Mouse (Mus musculus) lung, postnatal 0 days (tissue): ENCODE measurements around the gene Osbpl3. TPM values are rescaled to one million over a fixed set of nuclear protein-coding genes. Genes with fewer than 3 reads are reported as not detected.

Experiments used
- ATAC-seq: fragments of 200-750 bp; cut with Nextera tagmentation; 2 replicates; pipeline ENCODE4 v1.8.0; 2017; ENCODE audit warnings: moderate library complexity
- DNase-seq: peaks from one replicate; pipeline ENCODE4 v3.0.0-alpha.2; 2016; ENCODE audit warnings: low spot score
- H3K27ac ChIP-seq: fragments of 300-500 bp; sonication (generic); 2 replicates; pipeline ENCODE4 v1.5.1; 2014; ENCODE audit warnings: antibody characterized with exemption, mild to moderate bottlenecking, low read length, mixed read lengths
- H3K27me3 ChIP-seq: fragments of 300-500 bp; sonication (generic); replicated peaks from 2 replicates; pipeline ENCODE4 v1.6.1; 2014; ENCODE audit warnings: low read length, mixed read lengths; ENCODE audit not compliant: insufficient read depth
- H3K36me3 ChIP-seq: fragments of 300-500 bp; sonication (generic); 2 replicates; pipeline ENCODE4 v1.6.1; 2014; ENCODE audit warnings: low read length, mixed read lengths; ENCODE audit not compliant: insufficient read depth
- H3K4me1 ChIP-seq: fragments of 300-500 bp; sonication (generic); 2 replicates; pipeline ENCODE4 v1.6.1; 2014; ENCODE audit warnings: antibody characterized with exemption, low read depth, low read length, mixed read lengths; ENCODE audit not compliant: insufficient read depth
- H3K4me2 ChIP-seq: fragments of 300-500 bp; sonication (generic); replicated peaks from 2 replicates; pipeline ENCODE4 v1.6.1; 2014; ENCODE audit warnings: low read depth, mild to moderate bottlenecking, low read length, moderate library complexity, mixed read lengths
- H3K4me3 ChIP-seq: fragments of 300-500 bp; sonication (generic); 2 replicates; pipeline ENCODE4 v1.5.1; 2014; ENCODE audit warnings: low read depth, low read length
- H3K9ac ChIP-seq: fragments of 300-500 bp; sonication (generic); replicated peaks from 2 replicates; pipeline ENCODE4 v1.6.1; 2014; ENCODE audit warnings: low read depth, mild to moderate bottlenecking
- H3K9me3 ChIP-seq: fragments of 300-500 bp; sonication (generic); 2 replicates; pipeline ENCODE4 v1.6.1; 2016; ENCODE audit warnings: low read length, mixed read lengths
- CTCF ChIP-seq: IDR thresholded peaks from 2 replicates; pipeline ENCODE4 v1.5.1; 2016; ENCODE audit warnings: antibody characterized with exemption, mild to moderate bottlenecking
- EP300 ChIP-seq: IDR thresholded peaks from 2 replicates; pipeline ENCODE4 v1.6.1; 2016; ENCODE audit warnings: antibody characterized with exemption, mild to moderate bottlenecking, control low read depth
- WGBS: fragments of 180-500 bp; shearing (Covaris S2); extraction: QIAGEN DNeasy Blood & Tissue Kit; methylation state at CpG from one replicate; pipeline ENCODE4 v1.1.7; 2014; 5-methylcytosine and 5-hydroxymethylcytosine counted together
- polyA plus RNA-seq: library from polyadenylated mRNA; unstranded; fragments of >200 nt; fragmentation: Nextera tagmentation; extraction: Ambion mirVana; gene quantifications from 2 replicates; pipeline ENCODE4 v1.2.1, GENCODE M21; 2015

The Osbpl3 gene
- polyA plus RNA-seq, 1 experiment from 2014 or later = 4.7 TPM

DNA sequence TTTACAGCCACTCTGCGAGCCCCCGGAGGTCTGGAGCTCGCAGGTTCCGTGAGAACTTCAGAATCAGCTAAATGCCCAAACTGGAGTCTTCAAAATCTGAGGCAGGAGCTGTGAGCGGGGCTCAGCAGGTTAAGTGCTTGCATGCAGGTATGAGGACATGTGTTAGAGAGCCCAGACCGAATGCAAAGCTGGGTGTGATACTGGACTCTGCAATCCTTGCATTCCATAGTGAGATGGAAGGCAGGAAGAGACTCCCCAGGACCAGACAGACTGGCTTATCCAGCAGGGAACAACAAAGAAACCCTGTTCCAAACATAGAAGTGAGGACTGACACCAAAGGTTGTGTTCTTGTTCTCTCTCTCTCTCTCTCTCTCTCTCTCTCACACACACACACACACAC, 118.6 kb downstream of the Osbpl3 start:
- Histone ChIP-seq H3K4me1 (no peaks in the 10 kb centered on the region), H3K36me3 (no peaks in the 10 kb centered on the region), H3K27me3 (no peaks in the 10 kb centered on the region), H3K27ac (no peak overlapping the region), H3K4me2 (no peak overlapping the region), H3K9ac (no peak overlapping the region), H3K4me3 (no peak overlapping the region), H3K9me3 (no peaks in the 10 kb centered on the region)
- ATAC-seq = peak; percentile 76
- TF ChIP-seq CTCF = no peak
- no peak for TF ChIP-seq EP300
- peak; percentile 36 for DNase-seq
- WGBS = 53% methylated on average over 6 of the region's 6 CpGs

DNA sequence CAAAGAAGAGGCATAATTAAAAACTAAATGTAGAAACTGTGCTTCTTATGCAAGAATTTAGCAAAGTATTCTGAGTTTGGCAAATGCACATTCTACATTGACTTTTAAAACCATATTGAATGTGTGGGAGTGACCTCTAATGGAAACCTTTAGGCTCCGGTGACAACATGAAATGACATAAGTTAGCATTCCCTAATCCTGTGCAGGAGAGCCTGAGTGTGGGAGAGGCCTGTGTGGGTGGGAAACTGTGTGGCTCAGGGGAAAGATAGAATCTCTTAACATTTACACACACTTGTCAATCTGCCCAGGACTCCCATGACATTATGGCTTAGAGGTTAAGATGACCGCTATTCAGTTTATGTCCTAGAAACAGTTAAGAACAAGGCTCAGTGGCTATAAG, 119.6 kb downstream of the Osbpl3 start:
- Histone ChIP-seq H3K4me3 (no peak overlapping the region), H3K9ac (no peak overlapping the region), H3K4me2 (no peak overlapping the region), H3K9me3 (no peaks in the 10 kb centered on the region), H3K27me3 (no peaks in the 10 kb centered on the region), H3K27ac (no peak overlapping the region), H3K36me3 (no peaks in the 10 kb centered on the region), H3K4me1 (no peaks in the 10 kb centered on the region)
- TF ChIP-seq CTCF = no peak
- no peak for TF ChIP-seq EP300
- ATAC-seq = no peak
- 86% methylated on average over 2 of the region's 2 CpGs for WGBS
- no peak for DNase-seq

- WGBS = 72% methylated on average over 15 of the region's 15 CpGs
- Histone ChIP-seq H3K27ac (no peak overlapping the region), H3K36me3 (no peaks in the 10 kb centered on the region), H3K4me3 (no peak overlapping the region), H3K9me3 (no peaks in the 10 kb centered on the region), H3K27me3 (no peaks in the 10 kb centered on the region), H3K4me1 (no peaks in the 10 kb centered on the region), H3K4me2 (no peak overlapping the region), H3K9ac (no peak overlapping the region)
- ATAC-seq (no peak), DNase-seq (no peak)
- TF ChIP-seq CTCF (no peak), EP300 (no peak)
Observed at GRCm38 (mm10) chr6:50334846-50335821, 120.9 kb downstream of the Osbpl3 start.

DNA sequence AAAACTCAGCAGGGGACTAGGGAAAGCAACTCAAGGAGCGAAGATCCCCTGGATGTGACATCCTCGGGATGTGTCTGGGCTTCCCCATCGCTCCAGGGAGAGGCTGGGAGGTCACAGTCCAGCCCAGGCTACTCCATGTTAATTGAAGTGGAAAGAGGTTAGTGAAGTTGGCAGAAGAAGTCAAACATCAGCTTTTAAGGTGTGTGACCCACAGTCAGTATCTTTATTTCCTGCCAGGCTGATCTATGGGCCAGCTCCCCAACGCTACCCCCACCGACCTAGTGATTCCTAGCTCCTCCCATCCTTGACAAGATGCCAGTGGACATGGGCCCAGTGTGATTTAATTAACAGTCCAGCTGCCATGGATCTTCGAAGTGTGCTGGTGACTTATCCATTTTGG, 122.7 kb downstream of the Osbpl3 start:
- no peak for DNase-seq
- Histone ChIP-seq H3K36me3 (no peaks in the 10 kb centered on the region), H3K27me3 (no peaks in the 10 kb centered on the region), H3K4me1 (no peaks in the 10 kb centered on the region; the same call in 1 of the 2 replicates), H3K9ac (no peak overlapping the region), H3K4me3 (no peak overlapping the region), H3K27ac (no peak overlapping the region), H3K4me2 (no peak overlapping the region), H3K9me3 (no peaks in the 10 kb centered on the region)
- TF ChIP-seq EP300 (no peak), CTCF (no peak)
- no peak for ATAC-seq
- 68% methylated on average over 6 of the region's 6 CpGs for WGBS

DNA sequence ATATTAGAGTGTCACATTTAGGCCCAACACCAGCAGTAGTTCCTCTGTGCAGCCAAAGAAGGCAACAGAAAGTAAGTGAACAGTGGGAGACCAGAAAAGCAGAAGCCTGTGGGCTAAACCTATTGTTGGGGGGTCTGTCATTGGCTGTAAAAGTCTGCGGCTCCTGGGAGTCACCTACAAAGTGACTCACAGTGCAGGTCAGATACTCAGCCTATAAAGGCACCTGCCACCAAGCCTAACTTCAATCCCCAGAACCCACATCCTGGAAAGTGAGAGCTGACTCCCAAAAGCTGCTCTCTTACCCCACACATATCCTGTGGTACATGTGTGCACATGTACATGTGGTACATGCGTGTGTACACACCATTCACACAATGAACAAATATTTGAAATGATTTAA, 124.5 kb downstream of the Osbpl3 start:
- Histone ChIP-seq H3K9me3 (no peaks in the 10 kb centered on the region), H3K4me1 (no peaks in the 10 kb centered on the region; the same call in 1 of the 2 replicates), H3K27ac (no peak overlapping the region), H3K36me3 (no peaks in the 10 kb centered on the region), H3K4me3 (no peak overlapping the region), H3K4me2 (no peak overlapping the region), H3K27me3 (no peaks in the 10 kb centered on the region), H3K9ac (no peak overlapping the region)
- DNase-seq (no peak), ATAC-seq (no peak)
- whole genome bisulfite sequencing = 88% methylated on average over 2 of the region's 2 CpGs
- TF ChIP-seq EP300 = no peak
- TF ChIP-seq CTCF = no peak

GRCm38 (mm10) chr6:50329380-50329779, 126.6 kb downstream of the Osbpl3 start:
- H3K4me3 ChIP-seq = no peak overlapping the region
- TF ChIP-seq CTCF = no peak
- no peak overlapping the region for H3K27ac ChIP-seq
- no peaks in the 10 kb centered on the region; the same call in 1 of the 2 replicates for H3K4me1 ChIP-seq
- no peaks in the 10 kb centered on the region for H3K36me3 ChIP-seq
- H3K9me3 ChIP-seq = no peaks in the 10 kb centered on the region
- no peaks in the 10 kb centered on the region for H3K27me3 ChIP-seq
- H3K4me2 ChIP-seq = peak overlapping the region; percentile 11; the same call in 1 of the 2 replicates
- H3K9ac ChIP-seq = no peak overlapping the region
- DNase-seq = peak; percentile 33
- peak; percentile 37 for ATAC-seq
- WGBS = 42% methylated on average over 8 of the region's 8 CpGs
